Mouse (Mus musculus) c-Kit-positive CD71-positive TER-119-negative erythroid progenitor cells, embryonic 14.5 days (primary cell): ENCODE measurements around the gene Rft1.

Experiments
- DNase-seq: peaks from one replicate; pipeline ENCODE4 v3.0.0-alpha.2; 2013; ENCODE audit warnings: low read depth

Gene Rft1

DNA sequence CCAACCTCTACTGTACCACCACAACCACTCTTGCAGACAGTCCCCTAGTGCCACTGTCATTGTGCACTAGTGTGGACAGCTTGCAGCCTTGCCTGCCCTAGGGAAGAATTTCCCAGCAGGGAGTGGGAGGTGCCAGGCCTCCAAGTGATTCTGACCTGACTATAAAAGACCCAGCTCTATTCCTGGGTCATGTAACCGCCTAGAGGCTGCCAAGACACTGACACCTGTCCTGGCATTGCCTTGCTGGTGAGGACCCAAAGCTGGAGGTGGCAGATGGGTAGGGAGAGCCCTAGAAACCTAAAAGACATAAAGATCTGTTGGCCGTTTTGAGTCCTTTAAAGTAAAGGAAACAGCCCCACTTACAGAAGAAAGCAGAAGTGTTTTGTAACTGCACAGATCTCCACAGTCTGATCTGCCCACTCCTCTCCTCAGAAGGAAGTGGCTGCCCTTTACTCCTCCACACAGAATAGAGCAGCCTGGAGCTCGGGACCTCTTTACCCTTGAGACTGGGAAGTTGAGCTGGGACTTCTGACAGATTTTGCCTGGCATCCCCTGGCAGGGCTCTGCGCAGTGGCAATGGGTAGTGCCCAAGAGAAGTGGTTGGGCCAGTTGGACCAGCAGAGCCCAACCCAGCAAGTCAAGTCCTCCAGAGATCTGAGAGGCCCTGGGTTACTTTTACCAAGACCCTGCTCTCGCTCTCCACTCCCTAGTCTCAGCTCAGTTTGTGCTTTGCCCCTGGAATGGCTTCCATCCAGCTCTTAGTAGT is 23.2 kb upstream of the Rft1 start:
- no peak for DNase-seq

- DNase-seq: no peak
Observed at GRCm38 (mm10) chr14:30631834-30632233, 22.3 kb upstream of the Rft1 start.

GRCm38 (mm10) chr14:30633708-30634107 is 20.5 kb upstream of the Rft1 start:
- DNase-seq: no peak

- DNase-seq: no peak
Observed at GRCm38 (mm10) chr14:30634418-30634817, 19.7 kb upstream of the Rft1 start.

- no peak for DNase-seq
Observed at GRCm38 (mm10) chr14:30635219-30635910, 18.8 kb upstream of the Rft1 start.

GRCm38 (mm10) chr14:30636499-30636898 is 17.7 kb upstream of the Rft1 start:
- DNase-seq: no peak

DNA sequence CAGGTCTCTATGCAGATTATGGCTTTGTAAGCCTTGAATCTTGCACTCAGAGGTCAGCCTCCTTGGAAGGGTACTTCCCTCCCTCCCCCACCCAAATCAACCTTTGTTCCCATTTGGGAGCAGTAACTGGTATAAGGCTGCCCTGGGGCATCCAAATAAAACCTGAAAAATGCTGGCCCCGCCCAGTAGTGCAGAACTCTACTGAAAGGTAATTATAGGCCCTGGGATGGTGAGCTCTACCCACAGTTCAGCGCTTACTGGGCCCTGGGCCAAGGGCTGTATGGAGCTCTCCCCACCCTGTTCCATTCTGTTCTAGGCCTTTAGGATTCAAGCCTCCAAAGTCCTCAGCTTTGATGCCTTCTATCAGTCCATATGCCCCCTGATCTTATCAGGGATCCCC is 17.1 kb upstream of the Rft1 start:
- no peak for DNase-seq

GRCm38 (mm10) chr14:30638009-30638408 is 16.2 kb upstream of the Rft1 start:
- DNase-seq: no peak

DNA sequence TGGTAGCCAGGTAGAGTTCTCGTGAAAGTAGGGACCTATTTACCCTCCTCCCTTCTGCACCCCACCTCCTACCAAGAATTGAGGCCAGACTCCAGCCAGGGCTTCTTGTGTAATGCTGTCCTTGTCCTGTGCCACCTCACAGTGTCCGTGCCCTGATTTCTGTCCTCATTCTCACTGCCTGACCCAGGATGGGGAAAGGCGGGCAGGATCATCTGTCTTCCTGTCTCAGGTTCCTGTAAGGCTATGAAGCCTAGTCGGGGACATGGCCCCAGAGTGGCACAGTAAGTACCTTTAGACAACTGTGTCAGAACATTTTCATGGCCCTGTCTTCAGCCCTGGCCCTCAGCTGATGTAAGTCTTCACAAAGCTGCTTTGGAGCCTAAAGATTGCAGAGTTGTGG is 15.5 kb upstream of the Rft1 start:
- no peak for DNase-seq

DNA sequence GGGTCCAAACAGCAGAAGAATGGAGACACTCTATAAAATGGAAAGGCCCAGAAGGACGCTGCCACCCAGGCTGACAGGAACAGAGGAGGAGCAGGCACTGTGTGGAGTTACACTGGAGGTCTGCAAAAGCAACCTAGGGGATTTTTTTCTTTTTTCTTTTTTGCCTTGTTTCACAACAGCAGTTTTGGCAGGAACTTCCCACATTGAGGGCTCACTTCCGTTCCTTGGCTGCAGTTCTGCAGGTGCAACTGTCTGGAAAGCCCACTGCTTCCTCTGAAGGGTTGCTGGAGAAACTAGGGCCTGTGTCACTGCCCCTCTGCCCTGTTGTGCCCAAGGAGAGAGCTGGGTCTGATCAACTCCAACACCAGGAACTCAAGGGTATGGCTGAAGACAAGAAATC is 12.4 kb upstream of the Rft1 start:
- no peak for DNase-seq

GRCm38 (mm10) chr14:30644026-30644425 is 10.1 kb upstream of the Rft1 start:
- no peak for DNase-seq

DNA sequence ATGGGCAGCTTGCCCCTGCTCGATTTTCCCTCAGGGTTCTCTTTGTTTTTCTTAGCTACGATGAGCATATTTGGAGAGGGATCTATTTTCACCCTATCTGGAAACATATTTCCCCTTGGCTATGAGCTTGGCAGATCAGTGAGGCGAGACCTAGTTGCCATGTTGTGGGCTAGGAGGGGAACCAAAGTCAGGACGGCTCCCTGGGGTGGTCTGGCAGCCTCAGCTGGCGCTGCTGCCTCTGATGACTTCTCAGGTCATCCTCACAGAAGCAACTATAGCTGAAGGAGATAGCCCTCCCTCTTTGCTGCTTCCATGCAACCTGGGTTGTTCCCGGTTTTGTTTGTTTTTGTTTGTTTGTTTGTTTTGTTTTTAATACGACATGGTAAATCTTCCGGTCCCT is 9.1 kb upstream of the Rft1 start:
- DNase-seq: no peak

DNA sequence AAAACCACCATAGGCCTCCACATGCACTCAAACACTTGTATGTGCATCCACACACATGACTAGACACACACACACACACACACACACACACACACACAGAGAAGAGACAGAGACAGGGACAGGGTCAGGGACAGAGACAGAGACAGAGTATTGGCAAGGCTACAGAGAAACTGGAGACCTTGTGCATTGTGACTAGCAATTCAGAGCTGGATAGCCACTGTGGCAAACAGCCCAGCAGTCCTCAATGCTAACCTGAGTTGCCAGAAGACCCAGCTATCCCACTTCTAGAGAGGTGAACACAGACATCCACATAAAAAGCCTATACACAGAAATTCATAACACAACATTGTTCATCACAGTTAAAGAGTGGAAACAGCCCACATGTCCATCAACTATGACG is 7.7 kb upstream of the Rft1 start:
- DNase-seq: no peak

GRCm38 (mm10) chr14:30648478-30648877 is 5.7 kb upstream of the Rft1 start:
- DNase-seq: no peak

GRCm38 (mm10) chr14:30649745-30650144 is 4.4 kb upstream of the Rft1 start:
- DNase-seq: no peak

DNA sequence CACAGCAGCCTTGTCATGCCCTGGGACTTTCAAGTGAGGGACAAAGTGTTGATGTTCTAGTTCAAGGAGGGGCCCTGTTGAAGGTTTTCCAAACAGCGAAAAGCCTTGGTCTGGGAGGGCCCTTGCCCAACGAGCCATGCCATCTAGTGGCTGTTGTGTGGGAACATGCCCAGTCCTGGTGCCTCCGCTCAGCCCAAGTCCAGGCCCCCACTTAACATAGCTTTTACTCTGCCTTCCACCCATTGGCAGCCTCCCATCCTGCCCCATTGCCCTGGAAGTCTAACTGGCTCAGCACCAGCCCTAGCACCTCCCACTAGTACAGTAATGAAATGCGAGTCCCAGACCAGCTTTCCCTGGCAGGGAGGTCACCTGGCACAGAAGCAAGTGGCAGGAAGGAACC is 3.2 kb upstream of the Rft1 start:
- no peak for DNase-seq

DNA sequence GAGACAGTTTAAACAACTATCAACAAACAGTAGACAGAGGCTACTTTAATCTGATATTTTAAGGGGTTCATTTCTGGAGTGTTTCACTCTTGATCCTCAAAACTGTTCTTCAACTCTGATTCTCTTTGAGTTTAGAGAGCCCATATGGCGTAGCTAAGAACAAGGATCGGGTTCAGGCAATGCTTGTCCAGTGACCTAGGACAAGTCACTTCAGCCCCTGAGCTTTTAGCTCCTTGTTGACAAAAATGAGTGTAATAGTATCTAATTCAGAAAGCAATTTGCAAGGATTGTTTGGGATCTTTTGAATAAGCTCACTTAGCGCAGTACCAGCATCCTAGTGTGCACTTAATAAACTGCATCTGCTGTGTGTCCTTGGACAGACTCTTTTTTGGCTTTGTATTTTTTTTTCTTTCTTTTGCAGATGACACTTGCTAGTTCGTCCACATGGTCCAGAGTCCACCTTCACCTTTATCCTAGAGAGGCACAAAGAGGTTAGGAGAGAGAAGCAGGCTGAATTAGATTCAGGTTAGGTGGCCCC is 600 bp downstream of the Rft1 start:
- peak; percentile 35 for DNase-seq

DNA sequence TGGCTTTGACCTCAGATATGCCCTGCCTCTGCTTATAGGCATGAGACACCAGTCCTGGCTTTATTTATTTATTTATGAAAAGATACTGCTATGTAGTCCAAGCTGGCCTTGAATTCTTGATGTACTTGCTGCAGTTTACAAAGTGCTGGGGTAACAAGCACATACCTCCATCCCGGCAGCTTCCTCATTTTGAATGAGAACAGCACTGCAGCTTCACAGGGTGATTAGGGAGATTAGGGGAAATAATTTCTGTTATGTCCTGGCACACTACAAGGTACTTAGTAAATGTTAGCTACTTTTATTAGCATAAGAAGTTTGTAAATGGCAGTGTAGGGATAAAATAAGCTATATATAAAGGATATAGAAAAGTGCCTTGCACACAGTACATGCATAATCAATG is 1.4 kb downstream of the Rft1 start:
- DNase-seq: no peak

DNA sequence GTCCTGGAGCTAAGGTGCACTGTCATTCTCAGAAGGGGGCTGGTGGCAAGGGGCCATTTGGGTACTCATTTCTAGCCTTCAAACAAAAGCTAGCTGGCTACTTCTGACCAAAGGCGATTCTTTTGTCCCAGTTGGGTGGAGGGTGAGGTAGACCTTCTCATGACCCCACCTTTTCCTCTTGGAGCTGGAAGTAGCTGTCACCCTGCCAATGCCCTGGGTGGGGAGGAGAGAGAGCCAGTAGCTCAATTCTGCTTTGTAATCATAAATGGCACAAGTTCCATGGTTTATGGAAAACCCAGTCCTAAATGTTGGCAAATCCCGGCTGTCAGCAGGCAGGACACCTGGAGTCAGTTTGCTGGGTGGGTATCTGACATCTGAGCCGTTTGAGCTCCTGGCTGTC is 11.9 kb downstream of the Rft1 start:
- no peak for DNase-seq

DNA sequence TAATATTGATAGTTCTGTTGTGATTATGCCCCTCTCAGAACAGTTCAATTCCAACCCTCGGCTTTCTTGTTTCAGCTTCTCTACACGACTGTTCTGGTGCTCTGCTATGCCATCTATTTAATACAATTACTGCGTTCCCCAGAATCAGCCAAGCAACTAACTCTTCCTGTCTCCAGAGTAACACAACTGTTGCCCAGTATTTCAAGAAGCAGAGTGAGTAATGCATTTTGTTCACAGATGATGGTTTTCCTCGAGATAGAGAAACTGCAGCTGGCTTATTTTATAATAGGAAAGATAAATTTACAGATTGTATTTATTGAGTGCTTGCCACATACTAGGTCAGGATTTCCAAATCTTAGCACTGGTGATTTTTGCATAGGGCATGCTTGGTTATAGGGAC is 12.4 kb downstream of the Rft1 start:
- no peak for DNase-seq

- DNase-seq: no peak
Observed at GRCm38 (mm10) chr14:30670161-30670560, 16.0 kb downstream of the Rft1 start.

- no peak for DNase-seq
Observed at GRCm38 (mm10) chr14:30671095-30671985, 17.2 kb downstream of the Rft1 start.

GRCm38 (mm10) chr14:30671986-30672312 is 17.8 kb downstream of the Rft1 start:
- DNase-seq: peak; percentile 80
